Mouse (Mus musculus) heart, embryonic 16.5 days (tissue): Measurements from ENCODE around the gene Dnah6. TPM values are rescaled to one million over a fixed set of nuclear protein-coding genes. Genes with fewer than 3 reads are reported as not detected.

Experiments
- ATAC-seq: fragments of 200-750 bp; cut with Nextera tagmentation; replicated peaks from 2 replicates; pipeline ENCODE4 v1.8.0; 2017; ENCODE audit warnings: moderate number of reproducible peaks; ENCODE audit not compliant: insufficient read depth, low FRiP score; ENCODE audit errors: extremely low read depth
- H3K27ac ChIP-seq: fragments of 300-500 bp; sonication (generic); 2 replicates; pipeline ENCODE4 v1.5.1; 2014; ENCODE audit warnings: mild to moderate bottlenecking, low read length, control low read depth, moderate library complexity
- H3K27me3 ChIP-seq: fragments of 300-500 bp; sonication (generic); 2 replicates; pipeline ENCODE4 v1.6.1; 2014; ENCODE audit warnings: low read length, mixed read lengths; ENCODE audit not compliant: control insufficient read depth, insufficient read depth
- H3K36me3 ChIP-seq: fragments of 300-500 bp; sonication (generic); 2 replicates; pipeline ENCODE4 v1.6.1; 2014; ENCODE audit not compliant: control insufficient read depth, insufficient read depth
- H3K4me1 ChIP-seq: fragments of 300-500 bp; sonication (generic); 2 replicates; pipeline ENCODE4 v1.6.1; 2014; ENCODE audit warnings: low read length, mixed read lengths; ENCODE audit not compliant: control insufficient read depth, insufficient read depth
- H3K4me2 ChIP-seq: fragments of 300-500 bp; sonication (generic); 2 replicates; pipeline ENCODE4 v1.6.1; 2014; ENCODE audit warnings: low read depth, mild to moderate bottlenecking, control low read depth, low read length
- H3K4me3 ChIP-seq: fragments of 300-500 bp; sonication (generic); 2 replicates; pipeline ENCODE4 v1.5.1; 2014; ENCODE audit warnings: mild to moderate bottlenecking, control low read depth, low read length
- H3K9ac ChIP-seq: fragments of 300-500 bp; sonication (generic); 2 replicates; pipeline ENCODE4 v1.6.1; 2014; ENCODE audit warnings: low read length, control low read depth
- H3K9me3 ChIP-seq: fragments of 300-500 bp; sonication (generic); replicated peaks from 2 replicates; pipeline ENCODE4 v1.6.1; 2016; ENCODE audit warnings: low read length; ENCODE audit not compliant: control insufficient read depth
- WGBS: fragments of 180-500 bp; shearing (Covaris S2); extraction: QIAGEN DNeasy Blood & Tissue Kit; methylation state at CpG from one replicate; pipeline ENCODE4 v1.1.7; 2014; 5-methylcytosine and 5-hydroxymethylcytosine counted together
- polyA plus RNA-seq: library from polyadenylated mRNA; unstranded; fragments of >200 nt; fragmentation: Nextera tagmentation; extraction: Ambion mirVana; gene quantifications from 2 replicates; pipeline ENCODE4 v1.2.1, GENCODE M21; 2015

Dnah6 gene
- polyA plus RNA-seq, 1 experiment from 2014 or later, result 0.12 TPM

DNA sequence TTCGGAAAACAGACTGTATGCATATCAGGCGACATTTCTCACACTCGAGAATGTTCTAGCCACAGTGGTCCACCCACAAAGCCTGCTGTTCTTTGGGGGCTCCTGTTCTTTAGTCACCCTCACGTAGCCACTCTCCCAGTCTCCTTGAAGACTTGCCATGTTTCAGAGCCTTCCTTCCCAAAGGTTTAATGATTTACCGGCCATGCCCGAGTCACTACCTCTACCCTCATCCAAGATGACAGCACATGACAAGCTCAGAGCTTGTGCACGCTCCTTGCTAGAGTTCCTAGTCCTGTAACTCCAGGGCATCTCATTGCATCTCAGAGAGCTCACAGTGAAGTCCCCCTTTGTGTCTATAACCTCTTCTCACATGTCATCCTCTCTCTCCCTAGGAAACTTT is 174.2 kb downstream of the Dnah6 start:
- no peaks in the 10 kb centered on the region for H3K36me3 ChIP-seq
- H3K9me3 ChIP-seq, result no peaks in the 10 kb centered on the region
- H3K9ac ChIP-seq, result no peak overlapping the region
- H3K4me3 ChIP-seq, result no peak overlapping the region
- H3K4me1 ChIP-seq, result no peaks in the 10 kb centered on the region
- no peak overlapping the region for H3K4me2 ChIP-seq
- ATAC-seq, result no peak
- H3K27ac ChIP-seq, result no peak overlapping the region
- WGBS, result 85% methylated on average over 7 of the region's 7 CpGs
- H3K27me3 ChIP-seq, result no peaks in the 10 kb centered on the region

DNA sequence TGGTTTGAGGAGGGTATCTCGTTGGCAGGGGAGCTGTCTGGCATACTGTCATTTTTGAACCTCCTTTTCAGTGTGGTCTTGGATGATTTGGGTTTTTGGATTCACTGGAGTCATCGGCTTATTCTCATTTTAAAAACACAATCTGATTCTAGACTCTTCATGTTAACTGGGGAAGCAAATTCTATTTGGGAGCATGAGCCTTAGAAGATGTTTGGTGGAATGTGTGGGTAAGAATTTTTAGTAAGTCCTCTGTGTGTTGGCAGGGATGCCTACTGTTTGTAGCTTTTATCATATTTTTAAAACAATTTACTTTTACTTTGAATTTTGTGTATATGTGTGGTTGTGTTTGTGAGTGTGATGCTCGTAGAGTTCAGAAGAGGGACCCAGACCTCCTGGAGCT is 175.5 kb downstream of the Dnah6 start:
- Histone ChIP-seq H3K4me1 (no peaks in the 10 kb centered on the region), H3K27ac (no peak overlapping the region), H3K4me3 (no peak overlapping the region), H3K9ac (no peak overlapping the region), H3K9me3 (no peaks in the 10 kb centered on the region), H3K27me3 (no peaks in the 10 kb centered on the region), H3K36me3 (no peaks in the 10 kb centered on the region), H3K4me2 (no peak overlapping the region)
- no peak for ATAC-seq
- WGBS, result 83% methylated on average over 3 of the region's 3 CpGs

DNA sequence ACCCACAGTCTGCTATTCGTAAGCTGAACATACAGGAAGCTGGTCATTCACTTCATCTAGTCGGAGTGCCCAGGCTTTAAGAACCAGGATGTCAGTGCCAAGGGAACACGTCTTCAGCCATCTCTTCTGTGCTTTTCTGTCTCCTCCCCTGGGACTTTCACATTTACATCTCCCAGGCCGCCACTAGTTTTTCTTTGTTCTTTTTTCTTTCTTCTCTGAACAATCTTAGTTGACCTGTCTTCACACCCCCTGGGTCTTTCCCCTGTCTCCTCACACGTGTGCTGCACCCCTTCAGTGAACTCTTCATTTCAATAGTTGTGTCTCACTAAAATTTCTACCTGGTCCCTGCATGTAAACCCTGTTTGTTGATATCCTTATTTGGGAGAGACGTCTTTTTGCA is 179.2 kb downstream of the Dnah6 start:
- WGBS, result 69% methylated on average over 6 of the region's 6 CpGs
- H3K9ac ChIP-seq, result no peak overlapping the region
- no peak overlapping the region for H3K4me3 ChIP-seq
- H3K4me2 ChIP-seq, result no peak overlapping the region
- no peak overlapping the region for H3K27ac ChIP-seq
- H3K27me3 ChIP-seq, result no peaks in the 10 kb centered on the region
- no peaks in the 10 kb centered on the region for H3K36me3 ChIP-seq
- H3K4me1 ChIP-seq, result 0 out of 2 replicates have a peak, but pooled peaks cover 2% of the 10 kb centered on the region
- no peak for ATAC-seq
- no peaks in the 10 kb centered on the region for H3K9me3 ChIP-seq

DNA sequence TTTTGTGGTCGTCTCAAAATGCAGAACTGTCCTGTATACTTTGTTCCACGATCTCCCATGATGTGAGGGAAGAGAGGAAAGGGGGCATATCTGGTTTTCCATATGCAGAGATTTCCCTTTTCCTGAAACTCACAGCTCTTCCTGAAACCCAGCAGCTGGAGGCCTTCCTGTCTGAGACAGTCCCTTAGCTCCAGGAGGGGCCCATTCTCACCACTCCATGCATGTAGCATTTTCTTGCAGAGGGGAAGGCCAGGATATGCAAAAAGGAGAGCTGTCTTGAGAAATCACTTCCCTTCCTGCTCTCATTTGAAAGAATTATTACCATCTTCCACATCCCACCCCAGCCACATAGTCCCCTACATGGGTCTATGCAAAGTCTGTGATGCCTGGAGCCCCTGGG is 183.2 kb downstream of the Dnah6 start:
- no peak overlapping the region for H3K4me3 ChIP-seq
- H3K9ac ChIP-seq, result no peak overlapping the region
- ATAC-seq, result 0 out of 2 replicates have a peak, but pooled peaks have one; percentile 37
- no peaks in the 10 kb centered on the region for H3K9me3 ChIP-seq
- H3K27me3 ChIP-seq, result no peaks in the 10 kb centered on the region
- H3K27ac ChIP-seq, result peak overlapping the region; percentile 41
- no peak overlapping the region for H3K4me2 ChIP-seq
- H3K36me3 ChIP-seq, result no peaks in the 10 kb centered on the region
- WGBS, result 55% methylated on average over 2 of the region's 2 CpGs
- H3K4me1 ChIP-seq, result 0 out of 2 replicates have a peak, but pooled peaks cover 2% of the 10 kb centered on the region

DNA sequence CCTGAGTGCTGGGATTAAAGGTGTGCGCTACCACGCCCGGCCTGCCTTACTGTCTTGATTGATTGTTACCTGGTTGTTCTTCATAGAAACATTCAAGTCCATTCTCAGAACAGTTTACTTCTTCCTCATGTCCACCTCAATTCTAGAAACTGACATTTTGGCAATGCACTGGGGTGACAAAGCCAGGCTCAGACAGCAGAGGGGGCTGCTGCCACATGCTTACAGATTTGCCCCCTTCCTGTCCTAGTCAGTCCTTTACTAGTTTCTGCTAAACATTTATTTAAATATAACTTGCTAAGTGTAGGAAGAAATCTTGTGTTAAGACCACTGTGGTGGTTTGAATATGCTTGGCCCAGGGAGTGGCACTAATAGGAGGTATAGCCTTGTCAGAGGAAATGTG is 192.6 kb downstream of the Dnah6 start:
- H3K4me1 ChIP-seq, result no peaks in the 10 kb centered on the region
- H3K4me2 ChIP-seq, result no peak overlapping the region
- H3K27me3 ChIP-seq, result no peaks in the 10 kb centered on the region
- H3K36me3 ChIP-seq, result no peaks in the 10 kb centered on the region
- 88% methylated on average over 3 of the region's 3 CpGs for WGBS
- no peaks in the 10 kb centered on the region; the same call in 1 of the 2 replicates for H3K9me3 ChIP-seq
- H3K4me3 ChIP-seq, result no peak overlapping the region
- H3K9ac ChIP-seq, result no peak overlapping the region
- no peak for ATAC-seq
- no peak overlapping the region for H3K27ac ChIP-seq

DNA sequence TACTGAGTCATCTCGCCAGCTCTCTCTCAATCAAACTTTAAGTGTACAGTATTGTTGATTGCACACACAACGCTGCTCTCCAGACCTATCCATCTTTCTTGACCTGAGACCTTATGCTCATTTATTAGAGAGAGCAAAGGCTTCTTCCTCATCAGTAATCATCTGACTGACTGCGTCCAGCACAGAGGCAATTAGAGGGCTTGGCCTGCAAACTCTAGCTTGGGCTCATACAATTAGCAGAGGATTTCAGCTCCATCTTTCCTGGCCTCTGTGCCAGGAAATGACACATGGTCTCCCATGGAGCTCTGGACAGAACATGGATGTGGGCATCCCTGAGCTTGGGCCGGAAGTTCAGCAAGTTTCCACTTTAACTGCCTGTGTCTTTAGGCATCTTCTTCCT is 193.6 kb downstream of the Dnah6 start:
- no peak for ATAC-seq
- H3K36me3 ChIP-seq, result no peaks in the 10 kb centered on the region
- H3K4me1 ChIP-seq, result no peaks in the 10 kb centered on the region
- WGBS, result 80% methylated on average over 4 of the region's 4 CpGs
- no peak overlapping the region for H3K9ac ChIP-seq
- H3K27ac ChIP-seq, result no peak overlapping the region
- H3K4me2 ChIP-seq, result no peak overlapping the region
- H3K4me3 ChIP-seq, result no peak overlapping the region
- no peaks in the 10 kb centered on the region for H3K27me3 ChIP-seq
- H3K9me3 ChIP-seq, result no peaks in the 10 kb centered on the region; the same call in 1 of the 2 replicates

DNA sequence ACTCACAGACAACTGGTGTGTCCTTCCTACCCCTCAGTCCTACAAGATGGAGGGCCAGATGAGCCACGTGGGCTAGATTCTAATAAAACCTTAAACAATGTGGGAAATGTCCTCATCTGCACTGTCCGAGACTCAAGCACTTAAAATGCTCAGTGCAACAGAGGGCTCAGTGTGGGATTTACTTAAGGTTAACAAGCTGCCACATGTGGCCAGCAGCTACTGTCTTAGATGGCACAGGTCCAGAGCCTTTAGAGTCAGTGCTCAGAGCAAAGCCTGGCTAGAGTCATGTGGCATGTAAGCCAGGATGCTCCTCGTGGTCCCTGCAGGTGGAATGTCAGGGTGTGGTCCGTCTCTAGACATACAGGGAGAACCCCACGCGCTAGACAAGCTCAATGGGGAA is 194.6 kb downstream of the Dnah6 start:
- H3K9me3 ChIP-seq, result no peaks in the 10 kb centered on the region; the same call in 1 of the 2 replicates
- no peaks in the 10 kb centered on the region for H3K36me3 ChIP-seq
- no peak overlapping the region for H3K27ac ChIP-seq
- no peak overlapping the region for H3K9ac ChIP-seq
- H3K27me3 ChIP-seq, result no peaks in the 10 kb centered on the region
- 69% methylated on average over 6 of the region's 6 CpGs for WGBS
- no peaks in the 10 kb centered on the region for H3K4me1 ChIP-seq
- no peak overlapping the region for H3K4me2 ChIP-seq
- no peak for ATAC-seq
- no peak overlapping the region for H3K4me3 ChIP-seq

DNA sequence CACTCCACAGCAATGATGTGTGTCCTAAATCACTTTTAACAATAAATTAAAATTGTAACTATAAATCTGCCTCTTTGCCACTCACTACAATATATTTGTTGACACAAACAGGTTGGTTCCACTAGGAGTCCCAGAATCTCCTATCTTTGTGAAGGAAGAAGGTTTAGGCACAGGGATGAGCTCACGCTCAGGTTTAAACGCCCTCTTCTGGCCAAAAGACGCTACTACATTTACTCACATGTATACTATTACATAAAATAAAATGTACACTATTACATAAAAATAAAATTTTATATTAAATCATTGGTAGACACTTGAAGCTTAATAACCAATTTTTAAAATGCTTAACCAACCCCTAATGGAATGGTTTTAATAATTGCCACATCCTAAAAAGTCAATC is 201.4 kb downstream of the Dnah6 start:
- Histone ChIP-seq H3K4me2 (no peak overlapping the region), H3K9me3 (0 out of 2 replicates have a peak, but pooled peaks cover 4% of the 10 kb centered on the region), H3K4me3 (no peak overlapping the region), H3K27ac (no peak overlapping the region), H3K36me3 (no peaks in the 10 kb centered on the region), H3K4me1 (no peaks in the 10 kb centered on the region), H3K9ac (no peak overlapping the region), H3K27me3 (no peaks in the 10 kb centered on the region)
- WGBS, result 9% methylated on average over 3 of the region's 3 CpGs
- no peak for ATAC-seq

DNA sequence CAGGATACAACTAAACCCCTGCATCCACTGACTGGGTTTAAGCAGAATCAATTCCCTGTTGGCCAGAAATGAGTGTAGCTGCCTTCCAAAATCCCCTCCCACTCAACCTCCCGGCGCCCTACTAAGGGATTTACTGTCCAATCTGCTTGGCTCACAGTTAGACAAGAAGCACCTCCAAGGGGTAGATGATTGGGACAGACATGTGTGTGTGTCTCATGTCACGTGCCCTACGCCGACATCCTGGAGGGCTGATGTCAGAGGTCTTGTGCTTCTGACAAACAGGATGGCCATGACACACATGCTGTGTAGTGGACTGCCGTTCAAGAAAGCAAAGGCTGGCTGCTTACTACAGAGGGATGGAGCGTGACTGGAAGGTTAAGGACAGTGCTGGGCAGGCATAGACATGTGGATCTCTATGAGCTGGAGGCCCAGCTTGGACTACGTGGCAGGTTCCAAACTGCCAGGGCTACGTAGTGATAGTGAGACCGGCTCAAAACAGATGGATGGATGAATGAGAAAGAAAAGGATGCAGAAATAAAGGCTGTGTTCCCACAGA is 202.6 kb downstream of the Dnah6 start:
- 81% methylated on average over 10 of the region's 10 CpGs for WGBS
- H3K27me3 ChIP-seq, result no peaks in the 10 kb centered on the region
- 0 out of 2 replicates have a peak, but pooled peaks cover 2% of the 10 kb centered on the region for H3K4me1 ChIP-seq
- no peak overlapping the region for H3K27ac ChIP-seq
- H3K36me3 ChIP-seq, result no peaks in the 10 kb centered on the region
- H3K9me3 ChIP-seq, result 0 out of 2 replicates have a peak, but pooled peaks cover 4% of the 10 kb centered on the region
- ATAC-seq, result no peak
- H3K4me2 ChIP-seq, result no peak overlapping the region
- H3K4me3 ChIP-seq, result no peak overlapping the region
- no peak overlapping the region for H3K9ac ChIP-seq
